Mouse (Mus musculus) MEL (cell line): ENCODE data around the gene Vps35l. TPM values are rescaled to one million over a fixed set of nuclear protein-coding genes. Genes with fewer than 3 reads are reported as not detected.

Experiments used
- DNase-seq: peaks from one replicate; pipeline ENCODE4 v3.0.0; 2011; ENCODE audit warnings: low read depth, low spot score
- H3K27ac ChIP-seq: 2 replicates; pipeline ENCODE4 v1.5.1; 2012; ENCODE audit warnings: low read depth, mild to moderate bottlenecking, control low read depth, low read length, moderate library complexity; ENCODE audit not compliant: control insufficient read depth
- H3K27me3 ChIP-seq, 2 experiments: fragments of 150-350 bp in 1 of 2; sonication (generic) in 1 of 2; 2 replicates each; pipeline ENCODE4 v1.6.1; 2012; ENCODE audit warnings: low read length in 2 of 2, mild to moderate bottlenecking in 2 of 2, improper control_type of control experiment in 1 of 2, moderate library complexity in 1 of 2; ENCODE audit not compliant: insufficient read depth in 2 of 2, control insufficient read depth in 1 of 2
- H3K36me3 ChIP-seq, 2 experiments: 2 replicates each; pipeline ENCODE4 v1.6.1; 2012 to 2014; ENCODE audit warnings: low read length in 2 of 2, improper control_type of control experiment in 1 of 2, inconsistent platforms in 1 of 2, mild to moderate bottlenecking in 1 of 2; ENCODE audit not compliant: insufficient read depth in 2 of 2, control insufficient read depth in 1 of 2
- H3K4me1 ChIP-seq, 2 experiments: fragments of 150-350 bp in 1 of 2; sonication (generic) in 1 of 2; 2 replicates each; pipeline ENCODE4 v1.6.1; 2012; ENCODE audit warnings: low read length in 2 of 2, improper control_type of control experiment in 1 of 2, mild to moderate bottlenecking in 1 of 2; ENCODE audit not compliant: insufficient read depth in 2 of 2, control insufficient read depth in 1 of 2
- H3K4me3 ChIP-seq, 2 experiments: fragments of 150-350 bp in 1 of 2; sonication (generic) in 1 of 2; 2 replicates each; pipeline ENCODE4 v1.5.1; 2012; ENCODE audit warnings: low read depth in 2 of 2, low read length in 2 of 2, mild to moderate bottlenecking in 2 of 2, moderate library complexity in 2 of 2, control low read depth in 1 of 2, improper control_type of control experiment in 1 of 2; ENCODE audit not compliant: control insufficient read depth in 1 of 2, insufficient read depth in 1 of 2
- H3K79me2 ChIP-seq: 2 replicates; pipeline ENCODE4 v1.6.1; 2012; ENCODE audit warnings: mild to moderate bottlenecking, low read length, moderate library complexity; ENCODE audit not compliant: control insufficient read depth, poor library complexity, insufficient read depth
- H3K9ac ChIP-seq: 2 replicates; pipeline ENCODE4 v1.6.1; 2012; ENCODE audit warnings: low read depth, mild to moderate bottlenecking, control low read depth, low read length, moderate library complexity; ENCODE audit not compliant: control insufficient read depth, poor library complexity, severe bottlenecking
- H3K9me3 ChIP-seq: fragments of 150-350 bp; sonication (generic); replicated peaks from 2 replicates; pipeline ENCODE4 v1.6.1; 2012; ENCODE audit warnings: mild to moderate bottlenecking, low read length, improper control_type of control experiment, moderate library complexity; ENCODE audit not compliant: insufficient read depth
- CHD1 ChIP-seq: IDR thresholded peaks from 2 replicates; pipeline ENCODE4 v1.6.1; 2012; ENCODE audit warnings: low read depth, mild to moderate bottlenecking, inconsistent platforms, low read length, improper control_type of control experiment
- CHD2 ChIP-seq: IDR thresholded peaks from 2 replicates; pipeline ENCODE4 v1.6.1; 2011; ENCODE audit warnings: low read length, improper control_type of control experiment
- EP300 ChIP-seq, 2 experiments: IDR thresholded peaks; 2 replicates each; pipeline ENCODE4 v1.6.1; 2011; ENCODE audit warnings: improper control_type of control experiment in 2 of 2, low read length in 2 of 2, low read depth in 1 of 2, mild to moderate bottlenecking in 1 of 2
- GABPA ChIP-seq: IDR thresholded peaks from 2 replicates; pipeline ENCODE4 v1.6.1; 2012; ENCODE audit warnings: low read depth, mild to moderate bottlenecking, inconsistent platforms, low read length, improper control_type of control experiment, moderate library complexity
- HCFC1 ChIP-seq: IDR thresholded peaks from 2 replicates; pipeline ENCODE4 v1.6.1; 2012; ENCODE audit warnings: low read depth, mild to moderate bottlenecking, inconsistent platforms, low read length, improper control_type of control experiment, moderate library complexity
- MAX ChIP-seq: IDR thresholded peaks from 2 replicates; pipeline ENCODE4 v1.6.1; 2011; ENCODE audit warnings: low read length, improper control_type of control experiment
- MAZ ChIP-seq: IDR thresholded peaks from 2 replicates; pipeline ENCODE4 v1.6.1; 2012; ENCODE audit warnings: low read depth, mild to moderate bottlenecking, inconsistent platforms, low read length, improper control_type of control experiment
- MEF2A ChIP-seq: IDR thresholded peaks from 2 replicates; pipeline ENCODE4 v1.6.1; 2014; ENCODE audit warnings: low read depth, mild to moderate bottlenecking, inconsistent platforms, low read length, improper control_type of control experiment; ENCODE audit not compliant: poor library complexity, insufficient replicate concordance, severe bottlenecking; ENCODE audit errors: extremely low read depth
- POLR2A ChIP-seq, 2 experiments: IDR thresholded peaks; 2 replicates each; pipeline ENCODE4 v1.6.1; 2011 to 2012; ENCODE audit warnings: low read length in 2 of 2, mild to moderate bottlenecking in 2 of 2, control low read depth in 1 of 2, improper control_type of control experiment in 1 of 2, low read depth in 1 of 2, moderate library complexity in 1 of 2; ENCODE audit not compliant: control insufficient read depth in 1 of 2, insufficient read depth in 1 of 2, poor library complexity in 1 of 2
- POLR2AphosphoS2 ChIP-seq: IDR thresholded peaks from 2 replicates; pipeline ENCODE4 v1.6.1; 2011; ENCODE audit warnings: low read length, improper control_type of control experiment
- RCOR1 ChIP-seq: IDR thresholded peaks from 2 replicates; pipeline ENCODE4 v1.6.1; 2012; ENCODE audit warnings: low read depth, mild to moderate bottlenecking, inconsistent platforms, low read length, improper control_type of control experiment
- SMC3 ChIP-seq: IDR thresholded peaks from 2 replicates; pipeline ENCODE4 v1.6.1; 2011; ENCODE audit warnings: low read depth, low read length, improper control_type of control experiment
- TAL1 ChIP-seq: IDR thresholded peaks from 2 replicates; pipeline ENCODE4 v1.6.1; 2012; ENCODE audit warnings: mild to moderate bottlenecking, inconsistent platforms, low read length, moderate library complexity, mixed read lengths
- TBP ChIP-seq: IDR thresholded peaks from 2 replicates; pipeline ENCODE4 v1.8.0; 2011; ENCODE audit warnings: low read depth, low read length, improper control_type of control experiment
- TCF12 ChIP-seq: IDR thresholded peaks from 2 replicates; pipeline ENCODE4 v1.6.1; 2014; ENCODE audit warnings: low read depth, mild to moderate bottlenecking, inconsistent platforms, low read length, improper control_type of control experiment, moderate library complexity
- USF2 ChIP-seq, 2 experiments: IDR thresholded peaks; 2 replicates each; pipeline ENCODE4 v1.6.1; 2011 to 2012; ENCODE audit warnings: improper control_type of control experiment in 2 of 2, low read length in 2 of 2, borderline replicate concordance in 1 of 2, inconsistent platforms in 1 of 2, low read depth in 1 of 2, mild to moderate bottlenecking in 1 of 2; ENCODE audit not compliant: insufficient read depth in 1 of 2
- ZC3H11A ChIP-seq: IDR thresholded peaks from 2 replicates; pipeline ENCODE4 v1.6.1; 2012; ENCODE audit warnings: low read depth, mild to moderate bottlenecking, inconsistent platforms, low read length, improper control_type of control experiment
- ZMIZ1 ChIP-seq: IDR thresholded peaks from 2 replicates; pipeline ENCODE4 v1.6.1; 2012; ENCODE audit warnings: low read depth, mild to moderate bottlenecking, inconsistent platforms, low read length, improper control_type of control experiment, moderate library complexity
- ZNF384 ChIP-seq: IDR thresholded peaks from 2 replicates; pipeline ENCODE4 v1.6.1; 2012; ENCODE audit warnings: low read depth, mild to moderate bottlenecking, inconsistent platforms, low read length, improper control_type of control experiment
- polyA plus RNA-seq, 2 experiments: library from polyadenylated mRNA; stranded (reverse) in 1 of 2; unstranded in 1 of 2; fragments of >175 nt in 1 of 2; fragments of >200 nt in 1 of 2; gene quantifications; 2 replicates each; pipeline versions ENCODE4 v1.2.1 to v1.2.4; 2012; ENCODE audit warnings: low replicate concordance in 2 of 2, low read depth in 1 of 2; ENCODE audit not compliant: insufficient read length in 2 of 2, insufficient read depth in 1 of 2, missing spikeins in 1 of 2
- total RNA-seq: library from RNA; depleted of rRNA; stranded (reverse); fragments of 300-350 nt; gene quantifications from 2 replicates; pipeline ENCODE4 v1.2.3, GENCODE M21; 2012

Gene Vps35l
- total and polyA plus RNA-seq, 3 experiments = 37.6 to 87.4 TPM; not detected in 1

GRCm38 (mm10) chr7:118845141-118845540 is 105.1 kb downstream of the Vps35l start:
- no peaks in the 10 kb centered on the region for H3K9me3 ChIP-seq
- H3K4me1 ChIP-seq = peaks cover 0 to 5% of the 10 kb centered on the region in 2 experiments; a peak in 2 of 4 replicates
- no peak overlapping the region for H3K27ac ChIP-seq
- no peak for TF ChIP-seq ZMIZ1
- TF ChIP-seq USF2 (IDR thresholded peaks at IDR 0.05; ENCODE audit: borderline replicate concordance in 1 of 2, insufficient read depth in 1 of 2, low read depth in 1 of 2, low read length in 2 of 2) = no peak
- no peak for TF ChIP-seq EP300 (IDR thresholded peaks at IDR 0.05; ENCODE audit: low read depth in 1 of 2, low read length in 2 of 2)
- no peak for TF ChIP-seq POLR2A (IDR thresholded peaks at IDR 0.05; ENCODE audit: control insufficient read depth in 1 of 2, insufficient read depth in 1 of 2, low read depth in 1 of 2, low read length in 2 of 2, poor library complexity in 1 of 2)
- no peak for TF ChIP-seq MAX
- no peak for TF ChIP-seq TCF12
- TF ChIP-seq ZNF384 = no peak
- no peak for TF ChIP-seq POLR2AphosphoS2
- no peak for TF ChIP-seq GABPA
- TF ChIP-seq TBP = no peak
- TF ChIP-seq CHD2 = no peak
- no peak for TF ChIP-seq MAZ
- no peak for TF ChIP-seq ZC3H11A
- TF ChIP-seq SMC3 = no peak
- TF ChIP-seq MEF2A = no peak
- no peak for TF ChIP-seq RCOR1
- TF ChIP-seq TAL1 = no peak
- no peak overlapping the region for H3K4me3 ChIP-seq
- no peak for DNase-seq
- H3K27me3 ChIP-seq = no peaks in the 10 kb centered on the region
- H3K9ac ChIP-seq = no peak overlapping the region
- H3K79me2 ChIP-seq = no peaks in the 10 kb centered on the region
- H3K36me3 ChIP-seq = peaks cover 0 to 16% of the 10 kb centered on the region in 2 experiments; a peak in 3 of 4 replicates

GRCm38 (mm10) chr7:118846329-118846728 is 106.3 kb downstream of the Vps35l start:
- Histone ChIP-seq H3K79me2 (peaks cover 10% of the 10 kb centered on the region), H3K36me3 (peaks cover 9 to 17% of the 10 kb centered on the region in 2 experiments), H3K9ac (no peak overlapping the region), H3K27ac (no peak overlapping the region), H3K4me1 (peaks cover under 1 to 16% of the 10 kb centered on the region in 2 experiments; a peak in 3 of 4 replicates), H3K27me3 (no peaks in the 10 kb centered on the region), H3K9me3 (no peaks in the 10 kb centered on the region), H3K4me3 (no peak overlapping the region)
- no peak for DNase-seq
- no peak for TF ChIP-seq HCFC1
- no peak for TF ChIP-seq CHD1
